Mouse (Mus musculus) hindbrain, embryonic 16.5 days (tissue): ENCODE data around the gene Gm28372. TPM values are rescaled to one million over a fixed set of nuclear protein-coding genes. Genes with fewer than 3 reads are reported as not detected.

ENCODE experiments used
- ATAC-seq: fragments of 200-750 bp; cut with Nextera tagmentation; 2 replicates; pipeline ENCODE4 v1.8.0; 2017; ENCODE audit warnings: moderate TSS enrichment, moderate library complexity
- H3K27ac ChIP-seq: fragments of 300-500 bp; sonication (generic); 2 replicates; pipeline ENCODE4 v1.5.1; 2014; ENCODE audit warnings: low read depth, mild to moderate bottlenecking, control low read depth, low read length, moderate library complexity
- H3K27me3 ChIP-seq: fragments of 300-500 bp; sonication (generic); replicated peaks from 2 replicates; pipeline ENCODE4 v1.6.1; 2014; ENCODE audit warnings: low read length; ENCODE audit not compliant: control insufficient read depth, insufficient read depth
- H3K36me3 ChIP-seq: fragments of 300-500 bp; sonication (generic); 2 replicates; pipeline ENCODE4 v1.6.1; 2014; ENCODE audit warnings: mild to moderate bottlenecking, low read length, moderate library complexity, mixed read lengths; ENCODE audit not compliant: control insufficient read depth, insufficient read depth
- H3K4me1 ChIP-seq: fragments of 300-500 bp; sonication (generic); 2 replicates; pipeline ENCODE4 v1.6.1; 2014; ENCODE audit warnings: low read depth, low read length; ENCODE audit not compliant: control insufficient read depth, insufficient read depth
- H3K4me2 ChIP-seq: fragments of 300-500 bp; sonication (generic); 2 replicates; pipeline ENCODE4 v1.6.1; 2014; ENCODE audit warnings: mild to moderate bottlenecking, low read length, control low read depth, moderate library complexity
- H3K4me3 ChIP-seq: fragments of 300-500 bp; sonication (generic); 2 replicates; pipeline ENCODE4 v1.5.1; 2014; ENCODE audit warnings: mild to moderate bottlenecking, low read length, control low read depth, moderate library complexity
- H3K9ac ChIP-seq: fragments of 300-500 bp; sonication (generic); 2 replicates; pipeline ENCODE4 v1.6.1; 2014; ENCODE audit warnings: low read depth, mild to moderate bottlenecking, control low read depth, low read length, moderate library complexity
- H3K9me3 ChIP-seq: fragments of 300-500 bp; sonication (generic); 2 replicates; pipeline ENCODE4 v1.6.1; 2014; ENCODE audit warnings: mild to moderate bottlenecking, low read length, moderate library complexity; ENCODE audit not compliant: control insufficient read depth
- WGBS: fragments of 180-500 bp; shearing (Covaris S2); extraction: QIAGEN DNeasy Blood & Tissue Kit; methylation state at CpG from one replicate; pipeline ENCODE4 v1.1.7; 2014; 5-methylcytosine and 5-hydroxymethylcytosine counted together
- polyA plus RNA-seq: library from polyadenylated mRNA; unstranded; fragments of >200 nt; fragmentation: Nextera tagmentation; extraction: Ambion mirVana; gene quantifications from 2 replicates; pipeline ENCODE4 v1.2.1, GENCODE M21; 2015

Gm28372 gene
- polyA plus RNA-seq, 1 experiment from 2014 or later: not detected

DNA sequence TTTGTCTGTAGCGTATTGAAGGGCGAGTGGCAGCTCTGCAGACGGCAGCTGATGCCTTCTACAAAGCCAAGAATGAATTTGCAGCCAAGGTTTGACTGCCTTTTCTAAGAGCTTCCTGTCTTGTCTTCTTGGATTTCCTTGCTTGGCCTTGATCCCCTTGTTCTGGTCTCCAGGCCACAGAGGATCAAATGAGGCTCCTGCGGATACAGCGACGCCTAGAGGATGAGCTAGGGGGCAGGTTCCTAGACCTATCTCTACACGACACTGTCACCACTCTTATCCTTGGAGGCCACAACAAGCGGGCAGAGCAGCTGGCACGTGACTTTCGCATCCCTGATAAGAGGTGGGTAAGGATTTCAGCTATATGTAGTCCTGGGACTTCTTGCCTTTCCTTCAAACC, 37.1 kb downstream of the Gm28372 start:
- Histone ChIP-seq H3K4me2 (no peak overlapping the region), H3K36me3 (peaks cover 41% of the 10 kb centered on the region), H3K27me3 (no peaks in the 10 kb centered on the region), H3K9ac (no peak overlapping the region), H3K4me3 (no peak overlapping the region), H3K4me1 (no peaks in the 10 kb centered on the region), H3K27ac (no peak overlapping the region), H3K9me3 (no peaks in the 10 kb centered on the region)
- WGBS: 83% methylated on average over 10 of the region's 10 CpGs
- no peak for ATAC-seq

GRCm38 (mm10) chr2:130448449-130448848, 43.4 kb downstream of the Gm28372 start:
- Histone ChIP-seq H3K36me3 (peaks cover 7% of the 10 kb centered on the region), H3K4me2 (no peak overlapping the region), H3K27me3 (no peaks in the 10 kb centered on the region), H3K4me3 (no peak overlapping the region), H3K9ac (no peak overlapping the region), H3K4me1 (peaks cover 20% of the 10 kb centered on the region), H3K27ac (no peak overlapping the region), H3K9me3 (no peaks in the 10 kb centered on the region)
- no peak for ATAC-seq

DNA sequence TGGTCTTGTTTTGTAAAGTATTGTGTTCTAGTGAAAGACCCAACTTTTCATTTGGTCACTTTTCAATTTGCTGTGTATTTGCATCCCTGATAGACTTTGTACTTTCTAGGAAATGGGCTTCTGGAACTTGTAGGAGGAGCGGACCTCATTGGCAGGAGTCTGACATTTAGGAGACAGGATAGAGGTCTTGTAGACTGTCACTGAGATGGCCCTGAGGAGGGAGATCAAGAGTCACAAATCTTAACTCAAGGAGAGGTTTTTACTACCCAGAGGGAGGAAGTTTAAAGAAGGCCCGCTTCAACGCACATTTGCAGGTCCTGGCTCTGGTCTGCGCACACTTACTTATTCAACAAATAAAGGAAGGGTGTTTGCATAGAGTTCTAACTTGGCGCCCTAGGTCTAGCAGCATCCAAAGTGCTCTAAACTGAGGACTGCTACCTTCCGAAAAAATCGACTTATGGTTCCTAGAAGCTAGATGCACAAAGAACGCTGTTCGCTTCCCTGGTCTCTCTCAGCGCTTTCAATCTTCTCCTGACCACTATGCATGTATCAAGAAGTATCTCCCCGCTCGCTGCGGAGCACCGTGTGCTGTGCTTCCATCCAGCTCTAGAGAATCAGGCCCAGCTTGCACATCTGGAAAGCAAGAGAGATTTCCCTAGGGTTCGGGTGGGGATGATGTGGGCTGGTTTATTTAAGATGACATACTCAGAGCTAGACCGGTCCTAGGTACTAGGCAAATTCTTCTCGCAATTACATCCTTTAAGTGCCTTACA, 44.2 kb downstream of the Gm28372 start:
- H3K9me3 ChIP-seq: no peaks in the 10 kb centered on the region
- H3K4me1 ChIP-seq: peaks cover 23% of the 10 kb centered on the region
- H3K4me3 ChIP-seq: peak overlapping the region; percentile 96
- 8% methylated on average over 17 of the region's 17 CpGs for WGBS
- peak; percentile 22 for ATAC-seq
- H3K27me3 ChIP-seq: no peaks in the 10 kb centered on the region
- H3K36me3 ChIP-seq: 0 out of 2 replicates have a peak, but pooled peaks cover 2% of the 10 kb centered on the region
- peak overlapping the region; percentile 91 for H3K27ac ChIP-seq
- peak overlapping the region; percentile 97 for H3K9ac ChIP-seq
- peak overlapping the region; percentile 82 for H3K4me2 ChIP-seq

- Histone ChIP-seq H3K27me3 (no peaks in the 10 kb centered on the region), H3K27ac (peak within 1 kb of the TSS; percentile 91), H3K9me3 (no peaks in the 10 kb centered on the region), H3K36me3 (no peaks in the 10 kb centered on the region), H3K4me1 (peaks cover 27% of the 10 kb centered on the region), H3K4me2 (peak within 1 kb of the TSS; percentile 82), H3K4me3 (peak within 1 kb of the TSS; percentile 96), H3K9ac (peak within 1 kb of the TSS; percentile 97)
- peak; percentile 98 for ATAC-seq
- WGBS: under 1% methylated on average over 40 of the region's 50 CpGs
These were observed 44.9 kb downstream of the Gm28372 start, which contains the start of gene Ptpra for GRCm38 (mm10) chr2:130449794-130450433. Gene Ptpra, plus strand, starts transcription at chr2:130450278.

GRCm38 (mm10) chr2:130450434-130450796, 45.4 kb downstream of the Gm28372 start:
- Histone ChIP-seq H3K36me3 (no peaks in the 10 kb centered on the region), H3K4me1 (peaks cover 27% of the 10 kb centered on the region)
- under 1% methylated on average over 25 of the region's 47 CpGs for WGBS

DNA sequence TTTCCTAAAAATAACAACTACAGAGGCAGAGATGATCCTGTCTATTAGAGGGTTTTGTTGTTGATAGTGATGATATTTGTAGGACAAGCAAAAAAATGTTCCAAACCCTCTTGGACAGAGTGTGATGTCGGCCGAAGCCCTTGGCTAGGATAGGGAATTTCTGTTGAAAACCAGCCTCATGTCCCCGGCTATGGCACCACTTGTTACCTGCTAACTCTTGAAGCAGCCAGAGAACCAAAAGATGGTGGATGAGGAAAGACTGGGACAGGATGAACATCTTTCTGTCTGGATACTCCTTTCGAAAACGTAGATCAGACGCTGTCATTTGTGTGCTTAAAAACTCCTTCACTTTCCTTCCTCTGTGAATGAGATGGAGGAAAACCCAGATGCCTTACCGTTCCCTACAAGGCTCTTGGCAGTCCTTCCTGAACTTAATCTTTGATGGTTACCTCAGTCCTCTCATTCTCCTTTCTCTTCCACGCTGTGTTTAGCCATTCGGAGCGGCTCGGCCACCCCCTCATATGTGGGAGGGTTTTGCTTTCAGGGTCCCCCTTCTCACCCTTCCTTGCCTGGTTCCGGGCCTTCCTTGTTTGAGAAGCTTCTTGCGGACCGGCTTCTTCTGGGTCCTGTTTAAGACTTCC, 46.2 kb downstream of the Gm28372 start:
- Histone ChIP-seq H3K4me3 (peak overlapping the region; percentile 96), H3K36me3 (no peaks in the 10 kb centered on the region), H3K27ac (no peak overlapping the region; the same call in 1 of the 2 replicates), H3K4me1 (peaks cover 27% of the 10 kb centered on the region), H3K27me3 (no peaks in the 10 kb centered on the region), H3K9ac (peak overlapping the region; percentile 97), H3K9me3 (no peaks in the 10 kb centered on the region), H3K4me2 (peak overlapping the region; percentile 82)
- WGBS: 61% methylated on average over 14 of the region's 14 CpGs
- ATAC-seq: no peak

More at GRCm38 (mm10) chr2:130450434-130450796, 45.4 kb downstream of the Gm28372 start:
- Histone ChIP-seq H3K9me3 (no peaks in the 10 kb centered on the region), H3K27me3 (no peaks in the 10 kb centered on the region), H3K9ac (peak overlapping the region; percentile 97), H3K27ac (peak overlapping the region; percentile 91), H3K4me2 (peak overlapping the region; percentile 82), H3K4me3 (peak overlapping the region; percentile 96)
- peak; percentile 87 for ATAC-seq

- WGBS: 47% methylated on average over 3 of the region's 3 CpGs
- H3K27me3 ChIP-seq: no peaks in the 10 kb centered on the region
- peak overlapping the region; percentile 44 for H3K9ac ChIP-seq
- no peak overlapping the region for H3K27ac ChIP-seq
- peaks cover 27% of the 10 kb centered on the region for H3K4me1 ChIP-seq
- H3K9me3 ChIP-seq: no peaks in the 10 kb centered on the region
- no peaks in the 10 kb centered on the region for H3K36me3 ChIP-seq
- H3K4me2 ChIP-seq: peak overlapping the region; percentile 82
- ATAC-seq: no peak
- H3K4me3 ChIP-seq: peak overlapping the region; percentile 96
These were observed 46.7 kb downstream of the Gm28372 start for GRCm38 (mm10) chr2:130451727-130452090.

GRCm38 (mm10) chr2:130452266-130452665, 47.2 kb downstream of the Gm28372 start:
- Histone ChIP-seq H3K36me3 (no peaks in the 10 kb centered on the region), H3K9ac (no peak overlapping the region; the same call in 1 of the 2 replicates), H3K4me3 (no peak overlapping the region), H3K4me2 (no peak overlapping the region; the same call in 1 of the 2 replicates), H3K27me3 (no peaks in the 10 kb centered on the region), H3K9me3 (no peaks in the 10 kb centered on the region), H3K27ac (no peak overlapping the region), H3K4me1 (peaks cover 27% of the 10 kb centered on the region)
- WGBS: 70% methylated on average over 2 of the region's 2 CpGs
- no peak for ATAC-seq

- Histone ChIP-seq H3K27me3 (no peaks in the 10 kb centered on the region), H3K4me2 (no peak overlapping the region), H3K4me3 (no peak overlapping the region), H3K9me3 (no peaks in the 10 kb centered on the region), H3K4me1 (peaks cover 27% of the 10 kb centered on the region), H3K36me3 (no peaks in the 10 kb centered on the region), H3K27ac (no peak overlapping the region), H3K9ac (no peak overlapping the region)
- 63% methylated on average over 6 of the region's 6 CpGs for WGBS
- no peak for ATAC-seq
These were observed 48.4 kb downstream of the Gm28372 start for GRCm38 (mm10) chr2:130453421-130453820.
